Mouse (Mus musculus) midbrain, embryonic 15.5 days (tissue): ENCODE results near the gene Clspn. TPM values are rescaled to one million over a fixed set of nuclear protein-coding genes. Genes with fewer than 3 reads are reported as not detected.

Experiments
- ATAC-seq: fragments of 200-750 bp; cut with Nextera tagmentation; replicated peaks from 2 replicates; pipeline ENCODE4 v1.8.0; 2017; ENCODE audit warnings: moderate TSS enrichment
- H3K27ac ChIP-seq: fragments of 300-500 bp; sonication (generic); 2 replicates; pipeline ENCODE4 v1.5.1; 2015; ENCODE audit warnings: mild to moderate bottlenecking, inconsistent platforms
- H3K27me3 ChIP-seq: fragments of 300-500 bp; sonication (generic); replicated peaks from 2 replicates; pipeline ENCODE4 v1.6.1; 2015; ENCODE audit warnings: inconsistent platforms
- H3K36me3 ChIP-seq: fragments of 300-500 bp; sonication (generic); replicated peaks from 2 replicates; pipeline ENCODE4 v1.6.1; 2015; ENCODE audit warnings: inconsistent platforms
- H3K4me1 ChIP-seq: fragments of 300-500 bp; sonication (generic); 2 replicates; pipeline ENCODE4 v1.6.1; 2015; ENCODE audit warnings: inconsistent platforms
- H3K4me2 ChIP-seq: fragments of 300-500 bp; sonication (generic); 2 replicates; pipeline ENCODE4 v1.6.1; 2015; ENCODE audit warnings: inconsistent platforms, mild to moderate bottlenecking, moderate library complexity
- H3K4me3 ChIP-seq: fragments of 300-500 bp; sonication (generic); 2 replicates; pipeline ENCODE4 v1.5.1; 2015; ENCODE audit warnings: mild to moderate bottlenecking, inconsistent platforms
- H3K9ac ChIP-seq: fragments of 300-500 bp; sonication (generic); 2 replicates; pipeline ENCODE4 v1.6.1; 2015; ENCODE audit warnings: mild to moderate bottlenecking, inconsistent platforms
- H3K9me3 ChIP-seq: fragments of 300-500 bp; sonication (generic); 2 replicates; pipeline ENCODE4 v1.6.1; 2016; ENCODE audit warnings: inconsistent platforms
- WGBS: fragments of 180-500 bp; shearing (Covaris S2); methylation state at CpG from one replicate; pipeline ENCODE4 v1.1.7; 2015; ENCODE audit warnings: mixed read lengths; 5-methylcytosine and 5-hydroxymethylcytosine counted together
- polyA plus RNA-seq: library from polyadenylated mRNA; unstranded; fragments of >200 nt; fragmentation: Nextera tagmentation; extraction: Ambion mirVana; gene quantifications from 2 replicates; pipeline ENCODE4 v1.2.1, GENCODE M21; 2015

Clspn gene
- polyA plus RNA-seq, 1 experiment from 2014 or later, result 5.7 TPM

- H3K9me3 ChIP-seq, result no peaks in the 10 kb centered on the region
- no peak overlapping the region for H3K9ac ChIP-seq
- no peak overlapping the region for H3K27ac ChIP-seq
- H3K27me3 ChIP-seq, result no peaks in the 10 kb centered on the region
- no peaks in the 10 kb centered on the region for H3K36me3 ChIP-seq
- no peak overlapping the region for H3K4me3 ChIP-seq
- no peak for ATAC-seq
- H3K4me2 ChIP-seq, result no peak overlapping the region
- H3K4me1 ChIP-seq, result peaks cover 11% of the 10 kb centered on the region
- 68% methylated on average over 5 of the region's 5 CpGs for WGBS
These were observed 19.9 kb upstream of the Clspn start for GRCm38 (mm10) chr4:126536865-126537264.

DNA sequence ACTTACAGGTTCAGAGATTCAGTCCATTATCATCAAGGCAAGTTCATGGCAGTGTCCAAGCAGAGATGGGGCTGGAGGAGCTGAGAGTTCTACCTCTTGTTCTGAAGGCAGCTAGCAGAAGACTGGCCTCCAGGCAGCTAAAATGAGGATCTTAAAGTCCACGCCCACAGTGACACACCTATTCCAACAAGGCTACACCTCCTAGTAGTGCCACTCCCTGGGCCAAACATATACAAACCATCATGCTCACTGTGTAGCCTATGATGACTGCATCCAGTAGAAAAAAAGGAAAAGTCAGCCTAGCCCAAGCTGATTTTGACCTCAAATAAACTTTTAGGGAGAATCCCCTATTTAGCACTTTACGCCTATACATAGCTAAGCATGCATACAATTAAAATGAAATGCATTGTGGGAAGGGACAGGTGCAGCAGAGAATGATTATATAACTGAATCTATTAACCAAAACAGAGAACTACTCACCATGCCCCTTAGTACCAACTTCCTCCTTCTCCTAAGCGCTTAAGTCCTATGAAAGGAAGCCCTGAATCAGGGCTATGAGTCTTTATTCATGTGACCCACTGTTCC lies 16.2 kb upstream of the Clspn start:
- H3K4me1 ChIP-seq, result no peaks in the 10 kb centered on the region
- WGBS, result 90% methylated on average over 3 of the region's 3 CpGs
- H3K4me3 ChIP-seq, result no peak overlapping the region
- H3K36me3 ChIP-seq, result no peaks in the 10 kb centered on the region
- no peak overlapping the region for H3K9ac ChIP-seq
- no peak overlapping the region for H3K4me2 ChIP-seq
- H3K27me3 ChIP-seq, result no peaks in the 10 kb centered on the region
- H3K9me3 ChIP-seq, result no peaks in the 10 kb centered on the region
- H3K27ac ChIP-seq, result no peak overlapping the region
- no peak for ATAC-seq

DNA sequence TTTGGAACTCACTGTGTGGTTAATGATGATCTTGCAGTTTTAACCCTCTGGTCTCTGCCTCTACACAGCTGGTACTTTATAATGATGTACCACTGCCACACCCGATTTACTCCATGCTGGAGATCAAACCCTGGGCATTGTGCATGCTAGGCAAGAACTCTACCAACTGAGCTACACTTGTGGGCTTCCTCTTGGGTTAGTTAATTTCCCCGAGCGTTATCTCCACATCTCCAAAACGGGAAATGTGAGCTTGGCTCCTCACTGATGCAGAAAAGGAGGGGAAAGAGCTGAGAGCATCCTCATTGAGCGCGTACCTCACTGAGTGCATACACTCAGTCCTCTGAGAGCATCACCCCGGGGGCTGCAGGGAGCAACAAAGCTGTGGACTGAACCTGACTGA lies 13.9 kb upstream of the Clspn start:
- WGBS, result 71% methylated on average over 7 of the region's 7 CpGs
- H3K9me3 ChIP-seq, result no peaks in the 10 kb centered on the region
- no peaks in the 10 kb centered on the region for H3K27me3 ChIP-seq
- H3K9ac ChIP-seq, result no peak overlapping the region
- H3K4me1 ChIP-seq, result no peaks in the 10 kb centered on the region
- no peak overlapping the region for H3K4me3 ChIP-seq
- ATAC-seq, result no peak
- H3K27ac ChIP-seq, result no peak overlapping the region
- no peak overlapping the region for H3K4me2 ChIP-seq
- no peaks in the 10 kb centered on the region for H3K36me3 ChIP-seq

- no peaks in the 10 kb centered on the region for H3K9me3 ChIP-seq
- H3K27me3 ChIP-seq, result no peaks in the 10 kb centered on the region
- no peak overlapping the region for H3K4me2 ChIP-seq
- no peak overlapping the region for H3K9ac ChIP-seq
- no peaks in the 10 kb centered on the region for H3K4me1 ChIP-seq
- H3K4me3 ChIP-seq, result no peak overlapping the region
- 83% methylated on average over 1 of the region's 1 CpGs for WGBS
- no peak for ATAC-seq
- H3K36me3 ChIP-seq, result no peaks in the 10 kb centered on the region
- H3K27ac ChIP-seq, result no peak overlapping the region
These were observed 11.7 kb upstream of the Clspn start for GRCm38 (mm10) chr4:126545016-126545415.

DNA sequence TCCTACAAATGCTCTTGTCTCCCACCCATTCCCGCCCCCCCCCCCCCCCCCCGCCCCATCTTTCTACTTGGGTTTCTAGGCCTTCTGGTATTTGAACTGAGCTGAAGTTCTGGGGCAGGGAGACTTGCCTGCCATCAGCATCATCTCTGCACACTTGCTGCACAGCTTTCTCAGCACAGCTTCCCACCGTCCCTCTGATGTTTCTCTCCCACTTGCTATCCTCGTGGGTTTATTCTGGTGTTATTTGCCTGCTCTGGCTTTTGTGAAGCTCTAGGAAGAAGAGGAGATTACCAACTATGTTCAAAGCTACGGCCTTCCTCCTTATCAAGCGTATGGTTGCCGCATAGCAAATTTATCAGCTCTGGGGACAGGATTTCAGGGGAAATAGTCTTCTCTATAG lies 11.0 kb upstream of the Clspn start:
- no peak overlapping the region for H3K27ac ChIP-seq
- no peaks in the 10 kb centered on the region for H3K4me1 ChIP-seq
- no peak overlapping the region for H3K9ac ChIP-seq
- H3K9me3 ChIP-seq, result no peaks in the 10 kb centered on the region
- H3K4me2 ChIP-seq, result no peak overlapping the region
- WGBS, result 79% methylated on average over 5 of the region's 7 CpGs
- no peaks in the 10 kb centered on the region for H3K27me3 ChIP-seq
- no peak overlapping the region for H3K4me3 ChIP-seq
- no peak for ATAC-seq
- H3K36me3 ChIP-seq, result no peaks in the 10 kb centered on the region

DNA sequence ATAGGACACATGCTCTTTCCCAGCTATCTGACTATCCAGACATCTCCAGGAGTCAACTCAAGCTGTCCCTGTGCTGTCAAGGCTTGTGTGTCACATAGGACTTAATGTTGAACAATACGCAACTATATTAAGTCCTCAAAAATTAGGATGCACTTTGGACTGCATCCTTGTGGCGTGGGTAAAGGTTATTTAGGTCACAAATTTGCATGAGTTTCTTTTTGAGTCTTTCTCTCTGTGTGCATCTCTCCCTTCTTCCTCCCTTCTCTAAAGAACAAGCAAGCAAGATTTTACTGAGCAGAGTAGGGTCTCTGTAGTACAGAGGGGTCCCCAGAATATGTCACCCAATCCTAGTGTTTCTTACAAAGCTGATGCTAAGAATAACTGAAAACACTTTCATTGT lies 10.6 kb upstream of the Clspn start:
- no peak for ATAC-seq

DNA sequence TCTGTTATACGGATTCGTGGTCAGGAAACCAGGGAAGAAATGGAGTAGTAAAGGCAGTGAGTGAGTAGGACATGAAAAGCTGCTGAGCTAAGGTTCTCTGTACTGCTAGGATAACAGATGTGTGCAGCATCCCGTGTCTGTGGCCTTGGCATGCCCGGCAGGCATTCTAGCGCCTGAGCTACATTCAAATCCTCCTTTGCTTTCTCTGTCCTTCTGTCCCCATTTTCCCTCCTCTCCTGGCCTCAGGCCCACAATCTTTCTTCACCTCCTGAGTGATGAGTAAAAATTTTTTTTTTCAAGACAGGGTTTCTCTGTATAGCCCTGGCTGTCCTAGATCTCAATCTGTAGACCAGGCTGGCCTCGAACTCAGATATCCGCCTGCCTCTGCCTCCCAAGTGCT lies 4.6 kb upstream of the Clspn start:
- no peak for ATAC-seq
- H3K9me3 ChIP-seq, result no peaks in the 10 kb centered on the region
- no peak overlapping the region for H3K27ac ChIP-seq
- no peak overlapping the region for H3K4me2 ChIP-seq
- no peak overlapping the region for H3K4me3 ChIP-seq
- H3K9ac ChIP-seq, result no peak overlapping the region
- H3K27me3 ChIP-seq, result no peaks in the 10 kb centered on the region
- peaks cover 6% of the 10 kb centered on the region for H3K4me1 ChIP-seq
- H3K36me3 ChIP-seq, result no peaks in the 10 kb centered on the region
- WGBS, result 75% methylated on average over 7 of the region's 7 CpGs

More for the DNA sequence above, 10.6 kb upstream of the Clspn start:
- H3K4me3 ChIP-seq, result no peak overlapping the region
- H3K9ac ChIP-seq, result no peak overlapping the region
- H3K4me2 ChIP-seq, result no peak overlapping the region
- H3K36me3 ChIP-seq, result no peaks in the 10 kb centered on the region
- no peaks in the 10 kb centered on the region for H3K4me1 ChIP-seq
- H3K9me3 ChIP-seq, result no peaks in the 10 kb centered on the region
- H3K27me3 ChIP-seq, result no peaks in the 10 kb centered on the region
- WGBS, result 76% methylated on average over 2 of the region's 2 CpGs
- H3K27ac ChIP-seq, result no peak overlapping the region

DNA sequence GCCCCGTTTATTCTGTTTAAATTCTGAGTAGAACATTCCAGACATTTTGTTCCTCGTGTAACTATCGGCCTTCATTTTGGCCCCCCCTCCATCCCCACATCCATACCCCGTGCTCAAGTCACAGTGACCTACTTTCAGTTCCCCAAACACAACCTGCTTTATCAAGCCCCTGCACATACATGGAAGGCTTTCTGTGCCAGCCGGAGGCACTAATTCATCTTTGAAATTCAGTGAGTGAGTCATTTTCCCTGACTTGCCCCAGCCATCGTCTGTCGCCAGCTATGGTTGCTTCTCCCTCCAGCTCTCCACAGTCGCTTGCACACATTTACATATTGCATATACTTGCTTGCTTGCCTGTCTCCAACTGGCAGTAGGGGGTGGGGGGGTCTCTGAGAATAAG lies 3.6 kb upstream of the Clspn start:
- peaks cover 10% of the 10 kb centered on the region for H3K4me1 ChIP-seq
- 60% methylated on average over 8 of the region's 8 CpGs for WGBS
- no peak overlapping the region for H3K27ac ChIP-seq
- H3K4me3 ChIP-seq, result no peak overlapping the region
- H3K9ac ChIP-seq, result no peak overlapping the region
- H3K4me2 ChIP-seq, result no peak overlapping the region
- no peak for ATAC-seq
- no peaks in the 10 kb centered on the region for H3K36me3 ChIP-seq
- no peaks in the 10 kb centered on the region for H3K9me3 ChIP-seq
- H3K27me3 ChIP-seq, result no peaks in the 10 kb centered on the region

DNA sequence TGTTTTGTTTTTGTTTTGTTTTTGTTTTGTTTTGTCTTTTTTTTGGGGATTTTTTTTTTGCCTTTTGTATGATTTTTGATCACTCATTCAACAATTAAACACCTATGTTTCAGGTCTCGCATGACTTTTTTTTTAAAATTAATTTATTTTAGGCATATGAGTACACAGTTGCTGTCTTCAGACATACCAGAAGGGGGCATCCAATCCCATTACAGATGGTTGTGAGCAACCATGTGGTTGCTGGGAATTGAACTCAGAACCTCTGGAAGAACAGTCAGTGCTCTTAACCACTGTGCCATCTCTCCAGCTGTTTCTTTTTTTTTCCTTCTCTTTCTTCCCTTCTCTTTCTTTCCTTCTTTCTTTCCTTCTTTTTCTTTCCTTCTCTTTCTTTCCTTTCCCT lies 3.0 kb upstream of the Clspn start:
- Histone ChIP-seq H3K27me3 (no peaks in the 10 kb centered on the region), H3K36me3 (no peaks in the 10 kb centered on the region)
- WGBS, result 94% methylated on average over 1 of the region's 1 CpGs

DNA sequence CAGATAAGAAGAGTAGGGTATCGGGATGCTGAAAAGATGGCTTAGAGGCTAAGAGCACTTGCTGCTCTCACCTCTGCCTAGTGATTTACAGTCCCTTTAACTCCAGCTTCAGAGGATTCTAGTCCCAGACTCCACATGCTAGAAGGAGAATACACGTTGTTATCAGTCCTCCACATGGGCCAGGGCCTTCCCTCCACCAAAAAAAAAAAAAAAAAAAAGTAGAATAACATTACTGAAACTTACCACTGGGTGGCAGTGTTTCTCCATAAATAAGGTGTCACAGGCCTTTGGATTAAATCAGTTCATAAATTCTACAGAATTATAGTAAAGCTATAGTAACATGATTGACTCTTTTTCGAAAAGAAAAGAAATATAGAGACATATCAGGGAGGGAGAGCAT lies 2.3 kb upstream of the Clspn start:
- Histone ChIP-seq H3K4me1 (peaks cover 10% of the 10 kb centered on the region), H3K4me2 (no peak overlapping the region), H3K9me3 (no peaks in the 10 kb centered on the region), H3K27ac (no peak overlapping the region), H3K27me3 (no peaks in the 10 kb centered on the region), H3K9ac (no peak overlapping the region), H3K36me3 (no peaks in the 10 kb centered on the region), H3K4me3 (no peak overlapping the region)
- ATAC-seq, result no peak
- 35% methylated on average over 3 of the region's 3 CpGs for WGBS

More for the DNA sequence above, 3.0 kb upstream of the Clspn start:
- Histone ChIP-seq H3K4me1 (peaks cover 10% of the 10 kb centered on the region), H3K27ac (no peak overlapping the region), H3K4me2 (no peak overlapping the region), H3K9me3 (no peaks in the 10 kb centered on the region), H3K9ac (no peak overlapping the region), H3K4me3 (no peak overlapping the region)
- ATAC-seq, result no peak

GRCm38 (mm10) chr4:126563798-126564197 lies 7.1 kb downstream of the Clspn start:
- Histone ChIP-seq H3K36me3 (no peaks in the 10 kb centered on the region), H3K9ac (no peak overlapping the region), H3K4me3 (no peak overlapping the region), H3K4me2 (no peak overlapping the region), H3K9me3 (no peaks in the 10 kb centered on the region), H3K27me3 (no peaks in the 10 kb centered on the region), H3K27ac (no peak overlapping the region), H3K4me1 (no peaks in the 10 kb centered on the region)
- ATAC-seq, result no peak
- 92% methylated on average over 6 of the region's 6 CpGs for WGBS

- Histone ChIP-seq H3K4me3 (no peak overlapping the region), H3K27me3 (no peaks in the 10 kb centered on the region), H3K4me2 (no peak overlapping the region), H3K4me1 (no peaks in the 10 kb centered on the region), H3K9me3 (no peaks in the 10 kb centered on the region), H3K9ac (no peak overlapping the region), H3K27ac (no peak overlapping the region), H3K36me3 (no peaks in the 10 kb centered on the region)
- WGBS, result 97% methylated on average over 4 of the region's 4 CpGs
- ATAC-seq, result no peak
These were observed 10.5 kb downstream of the Clspn start for GRCm38 (mm10) chr4:126567243-126567642.

GRCm38 (mm10) chr4:126569783-126570182 lies 13.0 kb downstream of the Clspn start:
- H3K36me3 ChIP-seq, result no peaks in the 10 kb centered on the region
- WGBS, result 95% methylated on average over 3 of the region's 3 CpGs
- H3K4me2 ChIP-seq, result no peak overlapping the region
- ATAC-seq, result no peak
- no peak overlapping the region for H3K4me3 ChIP-seq
- H3K4me1 ChIP-seq, result no peaks in the 10 kb centered on the region
- no peak overlapping the region for H3K27ac ChIP-seq
- no peaks in the 10 kb centered on the region for H3K9me3 ChIP-seq
- no peaks in the 10 kb centered on the region for H3K27me3 ChIP-seq
- no peak overlapping the region for H3K9ac ChIP-seq
